Mouse (Mus musculus): ENCODE measurements around the gene Abl2.

- TF ChIP-seq CTCF (IDR thresholded peaks at IDR 0.05; ENCODE audit: low read depth, low read length) = no peak
- TF ChIP-seq POLR2A (IDR thresholded peaks at IDR 0.05; ENCODE audit: extremely low read depth, insufficient read depth, low read length) = no peak
Measured at GRCm38 (mm10) chr1:156593267-156593666, 34.7 kb downstream of the Abl2 start.

Measured in liver, adult 2 months (tissue).